Mouse (Mus musculus) lung, postnatal 14 days (tissue): ENCODE data around the gene Erbin.

Experiments used
- DNase-seq: peaks from one replicate; pipeline ENCODE4 v3.0.0; 2021

Erbin gene

GRCm38 (mm10) chr13:103910598-103910997 lies 9.7 kb downstream of the Erbin start:
- DNase-seq, result no peak

GRCm38 (mm10) chr13:103909894-103910293 lies 10.4 kb downstream of the Erbin start:
- no peak for DNase-seq

GRCm38 (mm10) chr13:103900015-103900414 lies 20.3 kb downstream of the Erbin start:
- no peak for DNase-seq

GRCm38 (mm10) chr13:103897606-103898005 lies 22.7 kb downstream of the Erbin start:
- no peak for DNase-seq

- no peak for DNase-seq
Observed at GRCm38 (mm10) chr13:103893065-103893464, 27.2 kb downstream of the Erbin start.

DNA sequence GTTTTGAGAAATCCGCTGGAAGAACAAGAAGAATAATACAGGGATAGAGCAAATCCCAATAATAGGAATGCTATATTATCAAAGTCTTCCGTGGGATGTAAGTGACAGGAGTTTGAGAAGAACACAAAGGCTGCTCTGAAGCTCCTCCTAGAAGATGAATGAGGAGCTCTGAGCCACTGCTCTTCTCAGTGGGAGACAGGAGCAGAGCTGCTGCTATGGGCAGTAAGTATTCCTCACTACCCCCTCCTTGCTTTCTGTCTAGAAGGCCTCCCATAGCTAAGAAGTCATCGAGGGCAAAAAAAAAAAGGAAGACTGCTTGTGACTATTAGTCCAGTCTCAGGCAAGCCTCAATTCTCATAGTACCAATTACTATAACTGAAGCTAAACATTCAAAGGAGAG lies 30.3 kb downstream of the Erbin start:
- no peak for DNase-seq

DNA sequence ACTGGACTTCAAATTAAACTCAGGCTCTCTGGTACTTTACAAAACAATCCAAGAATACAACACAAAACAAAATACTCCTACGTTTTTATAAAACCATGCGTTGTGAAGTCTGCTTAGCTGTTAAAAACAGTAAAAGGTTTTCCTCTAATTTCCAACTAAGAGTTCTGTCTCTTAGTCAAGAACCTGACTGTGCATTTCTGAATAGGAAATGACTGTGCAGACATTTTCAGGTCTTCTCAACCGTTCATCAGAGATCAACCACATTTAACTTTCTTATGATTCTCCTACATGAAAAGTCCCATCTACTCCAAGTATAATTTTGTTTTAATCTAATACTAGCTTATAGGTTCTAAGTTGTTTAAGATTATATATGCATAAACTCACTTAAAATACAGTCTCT lies 33.8 kb downstream of the Erbin start:
- DNase-seq, result no peak

- no peak for DNase-seq
Observed at GRCm38 (mm10) chr13:103881200-103881599, 39.1 kb downstream of the Erbin start.

GRCm38 (mm10) chr13:103876743-103877142 lies 43.6 kb downstream of the Erbin start:
- no peak for DNase-seq

- no peak for DNase-seq
Observed at GRCm38 (mm10) chr13:103875823-103876514, 44.3 kb downstream of the Erbin start.

- peak; percentile 52 for DNase-seq
Observed at GRCm38 (mm10) chr13:103870786-103871185, 49.5 kb downstream of the Erbin start.

DNA sequence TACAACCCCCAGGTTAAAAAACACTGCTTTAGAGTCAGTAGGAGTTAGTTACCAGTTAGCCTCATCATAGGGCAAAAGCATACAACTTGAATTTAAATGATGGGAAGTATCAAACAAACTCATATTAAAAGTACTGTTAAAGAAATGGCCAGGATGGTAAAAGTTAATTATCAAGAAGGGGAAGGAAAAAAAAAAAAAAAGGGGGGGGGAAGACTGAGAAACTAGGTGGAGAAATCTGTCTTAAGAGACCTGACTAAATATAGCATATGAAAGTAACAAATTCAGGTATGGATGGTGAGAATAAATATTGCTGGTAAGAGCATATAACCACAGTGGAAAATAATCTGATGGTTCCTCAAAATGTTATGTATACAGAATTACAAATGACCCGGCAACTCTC lies 50.2 kb downstream of the Erbin start:
- no peak for DNase-seq

GRCm38 (mm10) chr13:103868875-103869274 lies 51.4 kb downstream of the Erbin start:
- DNase-seq, result no peak

DNA sequence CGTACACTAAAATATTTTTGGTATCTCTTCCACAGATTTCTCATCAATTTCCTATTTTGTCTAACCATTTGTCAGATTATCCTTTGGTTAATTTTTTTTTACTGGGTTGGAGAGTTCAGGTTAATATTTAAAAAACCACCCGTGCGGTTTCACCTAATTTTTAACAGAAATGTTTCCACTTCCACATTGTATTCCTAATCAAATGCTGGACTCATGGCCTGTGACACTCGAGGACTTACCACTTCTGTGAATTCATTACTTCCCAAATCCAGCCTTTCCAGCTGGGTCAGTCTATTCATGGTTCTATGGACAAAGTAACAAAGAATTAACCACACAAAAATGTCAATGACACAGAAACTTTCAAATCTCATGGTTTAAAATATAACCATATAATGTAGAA lies 58.3 kb downstream of the Erbin start:
- DNase-seq, result no peak

- no peak for DNase-seq
Observed at GRCm38 (mm10) chr13:103859041-103859440, 61.3 kb downstream of the Erbin start.

GRCm38 (mm10) chr13:103847614-103848013 lies 72.7 kb downstream of the Erbin start:
- DNase-seq, result no peak

GRCm38 (mm10) chr13:103841287-103842201 lies 78.8 kb downstream of the Erbin start:
- no peak for DNase-seq

- no peak for DNase-seq
Observed at GRCm38 (mm10) chr13:103838619-103839018, 81.7 kb downstream of the Erbin start.

GRCm38 (mm10) chr13:103829623-103830135 lies 90.6 kb downstream of the Erbin start:
- DNase-seq, result no peak

DNA sequence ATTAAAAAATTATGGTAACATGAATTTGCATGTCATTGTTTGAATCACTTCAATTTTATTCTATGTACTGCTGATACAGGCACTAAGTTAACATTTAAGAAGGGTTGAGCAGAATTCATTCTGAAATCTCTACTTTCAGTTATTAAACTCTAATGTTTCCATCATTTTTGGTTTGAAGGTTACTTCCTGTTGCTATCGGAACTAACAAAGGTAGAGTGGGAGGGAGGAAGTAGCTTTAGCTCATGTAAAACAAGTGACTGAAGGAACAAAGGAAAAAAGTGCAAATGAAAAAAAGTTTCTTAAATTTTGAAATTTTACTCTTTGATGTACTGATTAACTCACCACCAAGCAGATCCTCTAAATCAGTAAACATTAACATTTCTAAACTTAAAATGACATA lies 98.0 kb downstream of the Erbin start:
- DNase-seq, result no peak

DNA sequence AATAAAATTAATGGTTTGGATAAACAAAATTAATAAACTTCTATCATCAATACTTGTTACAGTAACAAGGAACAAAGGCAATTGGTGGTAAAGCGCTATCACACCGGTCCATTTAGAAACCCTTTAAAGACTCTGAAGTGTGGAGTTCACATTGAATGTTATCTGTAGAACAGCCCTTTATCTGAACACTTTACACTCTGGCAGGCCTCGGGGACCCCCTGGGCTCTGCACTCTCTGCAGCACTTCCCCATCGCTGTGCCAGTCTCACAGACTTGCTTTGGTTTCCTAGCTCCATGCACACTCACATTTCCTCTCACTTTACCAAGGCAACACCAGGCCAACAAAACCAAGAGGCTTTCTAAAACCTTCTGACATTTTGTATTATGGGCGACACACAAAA lies 100.9 kb downstream of the Erbin start:
- DNase-seq, result no peak

DNA sequence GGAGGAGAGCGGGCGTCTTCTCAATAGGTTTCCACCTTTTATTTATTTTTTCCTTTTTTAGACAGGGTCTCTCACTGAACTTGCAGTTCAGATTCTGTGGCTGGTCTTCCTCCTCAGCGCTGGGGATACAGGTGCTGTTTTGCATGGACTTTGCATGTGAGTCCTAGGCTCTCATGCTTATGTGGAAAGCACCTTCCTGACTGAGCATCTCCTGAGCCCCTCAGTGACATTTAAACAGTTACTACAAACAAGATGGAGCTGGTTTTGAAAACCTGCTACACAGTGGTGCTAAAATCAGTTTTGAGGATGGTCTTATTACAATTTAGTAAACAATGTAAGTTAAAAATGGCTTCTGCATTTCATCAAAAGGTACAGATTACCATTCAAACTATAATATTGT lies 102.4 kb downstream of the Erbin start:
- DNase-seq, result no peak

GRCm38 (mm10) chr13:103807464-103807863 lies 112.8 kb downstream of the Erbin start:
- no peak for DNase-seq
